Comparison of ENCODE assay signal across 30 mouse cellular contexts in genomic region chr11:58727896-58728650, GRCm38 (mm10). TPM values are rescaled to one million over a fixed set of nuclear protein-coding genes. Genes with fewer than 3 reads are reported as not detected.
DNase-seq lines count a peak whose midpoint lies in the region; ATAC-seq and TF ChIP-seq lines count a peak whose summit lies in the region.
"Not testable (repeated sequence)": the region's sequence is repeated elsewhere in the genome, so short reads cannot be mapped to it uniquely, and the experiment has no call there.
"Had no signal": no experiment of that assay in that cellular context is flagged by ENCODE, and none has a peak within 500 bp of the region (broad histone marks: within the 10 kb centered on the region; RNA-seq: fewer than 3 reads in every experiment).

No protein-coding gene starts in this region.

- WGBS in kidney, adult 2 months = 52% methylated on average over 6 of the region's 6 CpGs
- WGBS in kidney, postnatal 0 days = 68% methylated on average over 6 of the region's 6 CpGs
- 59% methylated on average over 6 of the region's 6 CpGs for WGBS in liver, adult 2 months

- H3K36me3 ChIP-seq in kidney, adult 2 months (ENCODE audit: control insufficient read depth, insufficient read depth, low read length); kidney, postnatal 0 days (ENCODE audit: insufficient read depth, low read length); liver, adult 2 months (ENCODE audit: control insufficient read depth, insufficient read depth, low read length): not testable (repeated sequence)

- DNase-seq in Muller cell, postnatal 12 days (ENCODE audit: inconsistent ontology term) = peak; percentile 22
- DNase-seq in heart, adult 11 months = peak; percentile 61
- peak; percentile 81 for DNase-seq in kidney, adult 2 months
- DNase-seq in kidney, postnatal 0 days (ENCODE audit: low spot score) = not testable (repeated sequence)
- DNase-seq in kidney, postnatal 25 days = peak; percentile 54 to 57
- DNase-seq in liver, adult 2 months (ENCODE audit: extremely low read depth, low read depth, low spot score) = peak; percentile 31

- H3K9me3 ChIP-seq in kidney, postnatal 0 days (replicated peaks; ENCODE audit: low read length) = not testable (repeated sequence)

- not testable (repeated sequence) for TF ChIP-seq POLR2A in kidney, adult 2 months (IDR thresholded peaks at IDR 0.05; ENCODE audit: low read depth, low read length); liver, adult 2 months (IDR thresholded peaks at IDR 0.05; ENCODE audit: extremely low read depth, insufficient read depth, low read length)

- H3K27me3 ChIP-seq in kidney, adult 2 months (replicated peaks; ENCODE audit: control insufficient read depth, insufficient read depth, low read length); kidney, postnatal 0 days (ENCODE audit: insufficient read depth, low read length); liver, adult 2 months (ENCODE audit: control insufficient read depth, insufficient read depth, low read length): not testable (repeated sequence)

- H3K9ac ChIP-seq in kidney, postnatal 0 days (ENCODE audit: low read depth, low read length); liver, adult 2 months (ENCODE audit: low read depth, low read length): not testable (repeated sequence)

- H3K4me3 ChIP-seq in kidney, adult 2 months (ENCODE audit: insufficient read depth, low read depth, low read length); kidney, postnatal 0 days (replicated peaks; ENCODE audit: low read depth, low read length); liver, adult 2 months (ENCODE audit: insufficient read depth, low read depth, low read length): not testable (repeated sequence)

- H3K27ac ChIP-seq in kidney, adult 2 months (ENCODE audit: insufficient read depth, low read depth, low read length) = peak overlapping the region; percentile 42; the same call in 1 of the 2 replicates
- not testable (repeated sequence) for H3K27ac ChIP-seq in kidney, postnatal 0 days; liver, adult 2 months (replicated peaks; ENCODE audit: insufficient read depth, low read depth, low read length)

- H3K4me2 ChIP-seq in kidney, postnatal 0 days (ENCODE audit: low read length) = not testable (repeated sequence)

- not testable (repeated sequence) for H3K79me2 ChIP-seq in liver, adult 2 months (ENCODE audit: control insufficient read depth, insufficient read depth, low read length)

- peak; percentile 65; the same call in 1 of the 2 replicates for ATAC-seq in kidney, postnatal 0 days (replicated peaks; ENCODE audit: low FRiP score, low read depth)

- not testable (repeated sequence) for H3K4me1 ChIP-seq in kidney, adult 2 months (ENCODE audit: control insufficient read depth, insufficient read depth, low read length); kidney, postnatal 0 days (replicated peaks; ENCODE audit: insufficient read depth, low read length); liver, adult 2 months (ENCODE audit: control insufficient read depth, insufficient read depth, low read length)

- not testable (repeated sequence) for TF ChIP-seq CTCF in kidney, adult 2 months (conservative IDR thresholded peaks at IDR 0.05; ENCODE audit: insufficient read depth, insufficient read length, low read depth, low read length); kidney, postnatal 0 days (IDR thresholded peaks at IDR 0.05; ENCODE audit: low read depth); liver, adult 2 months (IDR thresholded peaks at IDR 0.05; ENCODE audit: low read depth, low read length)

RNA-seq across cellular contexts. Expression of gene Olfr318, which starts 4.3 kb away (rescaled TPM):
- polyA plus RNA-seq in kidney, adult 2 months (2012; rRNA removed) = not detected in 2 replicates
- not detected in 2 replicates for polyA plus RNA-seq in kidney, postnatal 0 days (2015; fragmentation: Nextera tagmentation; extraction: Ambion mirVana)
- not detected in 2 replicates for total RNA-seq in liver, adult 2 months (2014; rRNA removed)
- not detected in 2 replicates for polyA plus RNA-seq in liver, adult 2 months (2012; rRNA removed)
- total RNA-seq: adrenal gland, adult 8-10 months; adrenal gland, postnatal 25 days; ES-E14; gastrocnemius, adult 8-10 months; gastrocnemius, postnatal 25 days; heart, adult 2 months; heart, postnatal 14 days; heart, postnatal 4 days; hindbrain, postnatal 0 days had no signal
- polyA plus RNA-seq: activated CD4-positive, CD25-positive, alpha-beta regulatory T cell, adult 4 months; brain, embryonic 14.5 days; cortical plate, adult 2 months; embryonic facial prominence, embryonic 10.5 days; embryonic facial prominence, embryonic 13.5 days; erythroblast, embryonic 14.5 days; forebrain, embryonic 12.5 days; forebrain, embryonic 15.5 days; gonadal fat pad, adult 2 months; heart, adult 2 months; heart, embryonic 10.5 days; heart, embryonic 13.5 days; heart, embryonic 16.5 days; hindbrain, embryonic 11.5 days; hindbrain, embryonic 14.5 days; hindbrain, postnatal 0 days had no signal

RNA-seq across cellular contexts. Expression of gene Olfr317, which starts 10.9 kb away (rescaled TPM):
- not detected in 2 replicates for polyA plus RNA-seq in kidney, adult 2 months (2012; rRNA removed)
- polyA plus RNA-seq in kidney, postnatal 0 days (2015; fragmentation: Nextera tagmentation; extraction: Ambion mirVana) = not detected in 2 replicates
- not detected in 2 replicates for total RNA-seq in liver, adult 2 months (2014; rRNA removed)
- polyA plus RNA-seq in liver, adult 2 months (2012; rRNA removed) = not detected in 2 replicates
- total RNA-seq: adrenal gland, adult 8-10 months; adrenal gland, postnatal 25 days; ES-E14; gastrocnemius, adult 8-10 months; gastrocnemius, postnatal 25 days; heart, adult 2 months; heart, postnatal 14 days; heart, postnatal 4 days had no signal
- polyA plus RNA-seq: activated CD4-positive, CD25-positive, alpha-beta regulatory T cell, adult 4 months; embryonic facial prominence, embryonic 10.5 days; embryonic facial prominence, embryonic 13.5 days; erythroblast, embryonic 14.5 days; gonadal fat pad, adult 2 months; heart, adult 2 months; heart, embryonic 10.5 days; heart, embryonic 13.5 days; heart, embryonic 16.5 days; hindbrain, embryonic 11.5 days; Patski had no signal

RNA-seq across cellular contexts. Expression of gene Olfr316, which starts 24.5 kb away (rescaled TPM):
- polyA plus RNA-seq in kidney, adult 2 months (2012; rRNA removed) = not detected in 2 replicates
- polyA plus RNA-seq in kidney, postnatal 0 days (2015; fragmentation: Nextera tagmentation; extraction: Ambion mirVana) = not detected in 2 replicates
- not detected in 2 replicates for total RNA-seq in liver, adult 2 months (2014; rRNA removed)
- not detected in 2 replicates for polyA plus RNA-seq in liver, adult 2 months (2012; rRNA removed)
- total RNA-seq: adrenal gland, adult 8-10 months; adrenal gland, postnatal 25 days; ES-E14; gastrocnemius, adult 8-10 months; gastrocnemius, postnatal 25 days; heart, adult 2 months; heart, postnatal 14 days; heart, postnatal 4 days; hindbrain, postnatal 0 days had no signal
- polyA plus RNA-seq: activated CD4-positive, CD25-positive, alpha-beta regulatory T cell, adult 4 months; brain, embryonic 14.5 days; embryonic facial prominence, embryonic 10.5 days; embryonic facial prominence, embryonic 13.5 days; erythroblast, embryonic 14.5 days; forebrain, embryonic 12.5 days; gonadal fat pad, adult 2 months; heart, adult 2 months; heart, embryonic 10.5 days; heart, embryonic 13.5 days; heart, embryonic 16.5 days; hindbrain, embryonic 11.5 days; hindbrain, embryonic 14.5 days; hindbrain, postnatal 0 days; Patski had no signal

RNA-seq across cellular contexts. Expression of gene Olfr319, which starts 29.1 kb away (rescaled TPM):
- not detected in 2 replicates for polyA plus RNA-seq in kidney, adult 2 months (2012; rRNA removed)
- not detected in 2 replicates for polyA plus RNA-seq in kidney, postnatal 0 days (2015; fragmentation: Nextera tagmentation; extraction: Ambion mirVana)
- not detected in 2 replicates for total RNA-seq in liver, adult 2 months (2014; rRNA removed)
- not detected in 2 replicates for polyA plus RNA-seq in liver, adult 2 months (2012; rRNA removed)
- total RNA-seq: adrenal gland, adult 8-10 months; adrenal gland, postnatal 25 days; ES-E14; gastrocnemius, adult 8-10 months; gastrocnemius, postnatal 25 days; heart, adult 2 months; heart, postnatal 14 days; heart, postnatal 4 days; hindbrain, postnatal 0 days had no signal
- polyA plus RNA-seq: activated CD4-positive, CD25-positive, alpha-beta regulatory T cell, adult 4 months; brain, embryonic 14.5 days; cortical plate, adult 2 months; embryonic facial prominence, embryonic 10.5 days; embryonic facial prominence, embryonic 13.5 days; erythroblast, embryonic 14.5 days; gonadal fat pad, adult 2 months; heart, adult 2 months; heart, embryonic 10.5 days; heart, embryonic 13.5 days; heart, embryonic 16.5 days; hindbrain, embryonic 11.5 days; hindbrain, embryonic 14.5 days; hindbrain, postnatal 0 days; Patski had no signal

RNA-seq across cellular contexts. Expression of gene Olfr315, which starts 44.9 kb away (rescaled TPM):
- polyA plus RNA-seq in kidney, adult 2 months (2012; rRNA removed) = not detected in 2 replicates
- polyA plus RNA-seq in kidney, postnatal 0 days (2015; fragmentation: Nextera tagmentation; extraction: Ambion mirVana) = not detected in 2 replicates
- not detected in 2 replicates for total RNA-seq in liver, adult 2 months (2014; rRNA removed)
- polyA plus RNA-seq in liver, adult 2 months (2012; rRNA removed) = not detected in 2 replicates
- total RNA-seq: adrenal gland, adult 8-10 months; adrenal gland, postnatal 25 days; ES-E14; gastrocnemius, adult 8-10 months; gastrocnemius, postnatal 25 days; heart, adult 2 months; heart, postnatal 14 days; heart, postnatal 4 days; hindbrain, postnatal 0 days had no signal
- polyA plus RNA-seq: activated CD4-positive, CD25-positive, alpha-beta regulatory T cell, adult 4 months; brain, embryonic 14.5 days; cortical plate, adult 2 months; embryonic facial prominence, embryonic 10.5 days; embryonic facial prominence, embryonic 13.5 days; erythroblast, embryonic 14.5 days; forebrain, embryonic 12.5 days; forebrain, embryonic 15.5 days; gonadal fat pad, adult 2 months; heart, adult 2 months; heart, embryonic 10.5 days; heart, embryonic 13.5 days; heart, embryonic 16.5 days; hindbrain, embryonic 11.5 days; hindbrain, embryonic 14.5 days; hindbrain, postnatal 0 days; Patski had no signal
